Mouse (Mus musculus) midbrain, embryonic 10.5 days (tissue): ENCODE measurements around the gene Ubqln4. TPM values are rescaled to one million over a fixed set of nuclear protein-coding genes. Genes with fewer than 3 reads are reported as not detected.
A peak's percentile ranks its signal among the peaks of the same experiment; 100 is the strongest.

ENCODE experiments used
- DNase-seq: peaks from one replicate; pipeline ENCODE4 v3.0.0-alpha.2; 2017; ENCODE audit warnings: low spot score
- H3K27ac ChIP-seq: fragments of 300-500 bp; sonication (generic); replicated peaks from 2 replicates; pipeline ENCODE4 v1.5.1; 2016; ENCODE audit warnings: mild to moderate bottlenecking
- H3K27me3 ChIP-seq: fragments of 300-500 bp; sonication (generic); 2 replicates; pipeline ENCODE4 v1.6.1; 2016; ENCODE audit warnings: low read depth, mild to moderate bottlenecking; ENCODE audit not compliant: poor library complexity, severe bottlenecking
- H3K36me3 ChIP-seq: fragments of 300-500 bp; sonication (generic); 2 replicates; pipeline ENCODE4 v1.6.1; 2016; ENCODE audit warnings: mild to moderate bottlenecking, moderate library complexity
- H3K4me1 ChIP-seq: fragments of 300-500 bp; sonication (generic); 2 replicates; pipeline ENCODE4 v1.6.1; 2016
- H3K4me3 ChIP-seq: fragments of 300-500 bp; sonication (generic); 2 replicates; pipeline ENCODE4 v1.5.1; 2016; ENCODE audit warnings: mild to moderate bottlenecking, moderate library complexity
- H3K9me3 ChIP-seq: fragments of 300-500 bp; sonication (generic); replicated peaks from 2 replicates; pipeline ENCODE4 v1.6.1; 2016; ENCODE audit warnings: mild to moderate bottlenecking
- WGBS: fragments of 180-500 bp; shearing (Covaris S2); methylation state at CpG from one replicate; pipeline ENCODE4 v1.1.7; 2016; 5-methylcytosine and 5-hydroxymethylcytosine counted together
- polyA plus RNA-seq: library from polyadenylated mRNA; unstranded; fragments of >200 nt; fragmentation: Nextera tagmentation; extraction: Ambion mirVana; gene quantifications from 2 replicates; pipeline ENCODE4 v1.2.1, GENCODE M21; 2016

The Ubqln4 gene
- polyA plus RNA-seq, 1 experiment from 2014 or later, result 71.1 TPM

DNA sequence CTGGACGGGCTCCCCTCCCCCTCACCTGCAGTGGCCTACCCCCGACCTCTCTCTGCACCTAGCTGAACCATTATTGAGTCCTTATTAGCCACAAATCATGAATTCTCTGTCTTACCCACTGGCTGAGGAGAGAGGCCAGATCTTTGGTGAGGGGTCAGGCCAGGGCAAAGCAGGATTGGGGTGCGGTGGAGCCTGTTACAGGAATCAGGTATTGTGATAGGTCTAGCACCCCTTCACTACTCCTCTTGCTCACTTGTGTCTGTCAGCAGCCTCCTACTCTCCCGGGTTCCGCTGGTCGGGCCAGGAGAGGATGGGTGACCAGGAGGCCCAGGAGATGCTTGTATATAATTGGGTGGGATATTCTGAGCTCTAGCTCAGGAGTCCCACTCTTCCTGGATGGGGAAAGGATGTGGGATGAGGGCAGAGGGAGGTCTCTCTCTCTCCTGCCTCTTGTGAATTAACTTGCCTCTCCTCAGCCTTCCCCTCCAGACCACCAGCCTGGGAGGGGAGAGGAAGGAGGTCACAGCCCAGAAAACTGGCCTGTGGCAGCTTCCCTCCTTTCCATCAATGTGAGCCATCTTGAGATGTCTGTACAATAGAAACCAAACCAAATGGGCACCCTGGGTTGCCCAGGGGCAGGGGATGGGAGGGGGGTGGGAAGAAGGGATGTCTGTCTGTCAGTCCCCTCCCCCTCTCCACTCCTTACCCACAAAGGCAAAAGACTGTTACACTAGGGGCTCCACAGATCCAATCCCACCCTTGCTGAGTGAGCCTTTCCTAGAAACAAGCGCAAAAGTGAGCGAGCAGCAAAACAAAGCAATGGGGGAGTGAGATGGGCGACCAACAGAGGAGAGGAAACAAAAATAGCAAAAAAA, 15.1 kb upstream of the Ubqln4 start:
- Histone ChIP-seq H3K9me3 (no peaks in the 10 kb centered on the region), H3K36me3 (peaks cover 69% of the 10 kb centered on the region), H3K4me3 (peak overlapping the region; percentile 87), H3K4me1 (peaks cover 94% of the 10 kb centered on the region), H3K27me3 (no peaks in the 10 kb centered on the region), H3K27ac (peak overlapping the region; percentile 100)
- peak; percentile 70 for DNase-seq
- WGBS, result 18% methylated on average over 9 of the region's 9 CpGs

DNA sequence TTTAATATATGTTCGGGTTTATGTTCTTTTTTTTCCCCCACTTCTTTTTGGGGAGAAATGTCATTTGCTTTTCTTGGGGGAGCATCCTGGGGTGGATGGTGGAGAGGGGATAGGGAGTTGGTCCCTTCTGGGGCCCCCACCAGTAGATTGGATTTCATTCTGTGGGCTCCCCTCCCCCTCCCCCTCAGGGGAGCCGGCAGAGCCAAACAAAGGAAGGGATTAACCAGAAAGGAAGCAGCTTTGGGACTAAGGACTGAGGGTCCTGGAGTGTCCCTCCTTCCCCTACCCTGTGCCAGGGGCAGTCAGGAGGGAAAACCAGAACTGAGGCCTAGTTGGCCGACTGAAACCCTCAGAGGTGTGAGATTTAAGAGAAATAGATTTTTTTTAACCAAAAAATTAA, 14.2 kb upstream of the Ubqln4 start:
- Histone ChIP-seq H3K4me1 (peaks cover 86% of the 10 kb centered on the region), H3K27me3 (no peaks in the 10 kb centered on the region)

DNA sequence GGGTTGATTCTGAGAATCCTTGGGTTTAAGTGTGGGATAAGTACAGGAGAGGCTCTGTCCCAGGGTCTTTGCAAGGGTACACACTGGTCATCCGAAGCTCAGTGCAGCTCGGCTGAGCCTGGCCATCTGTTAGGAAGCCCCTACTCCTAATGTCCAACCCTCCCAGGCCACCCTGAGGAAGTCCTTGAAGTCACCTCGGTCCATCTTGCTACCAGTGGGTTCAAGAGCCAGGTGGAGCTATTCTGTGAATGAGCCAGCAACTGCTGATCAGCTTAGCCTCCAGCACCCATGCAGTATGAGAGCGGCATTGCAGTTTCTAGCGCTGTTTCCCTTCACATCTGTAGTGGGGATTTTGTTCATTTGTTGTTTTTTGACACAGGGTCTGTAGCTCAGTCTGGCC, 13.5 kb upstream of the Ubqln4 start:
- Histone ChIP-seq H3K36me3 (peaks cover 59% of the 10 kb centered on the region), H3K9me3 (no peaks in the 10 kb centered on the region), H3K4me3 (peak overlapping the region; percentile 87; the same call in 1 of the 2 replicates), H3K27ac (peak overlapping the region; percentile 100), H3K4me1 (peaks cover 82% of the 10 kb centered on the region), H3K27me3 (no peaks in the 10 kb centered on the region)
- DNase-seq, result no peak
- 50% methylated on average over 5 of the region's 5 CpGs for WGBS

More for the DNA sequence above, 14.2 kb upstream of the Ubqln4 start:
- H3K36me3 ChIP-seq, result peaks cover 66% of the 10 kb centered on the region
- no peaks in the 10 kb centered on the region for H3K9me3 ChIP-seq
- peak overlapping the region; percentile 100 for H3K27ac ChIP-seq
- 2% methylated on average over 3 of the region's 3 CpGs for WGBS
- peak; percentile 80 for DNase-seq
- H3K4me3 ChIP-seq, result peak overlapping the region; percentile 87

DNA sequence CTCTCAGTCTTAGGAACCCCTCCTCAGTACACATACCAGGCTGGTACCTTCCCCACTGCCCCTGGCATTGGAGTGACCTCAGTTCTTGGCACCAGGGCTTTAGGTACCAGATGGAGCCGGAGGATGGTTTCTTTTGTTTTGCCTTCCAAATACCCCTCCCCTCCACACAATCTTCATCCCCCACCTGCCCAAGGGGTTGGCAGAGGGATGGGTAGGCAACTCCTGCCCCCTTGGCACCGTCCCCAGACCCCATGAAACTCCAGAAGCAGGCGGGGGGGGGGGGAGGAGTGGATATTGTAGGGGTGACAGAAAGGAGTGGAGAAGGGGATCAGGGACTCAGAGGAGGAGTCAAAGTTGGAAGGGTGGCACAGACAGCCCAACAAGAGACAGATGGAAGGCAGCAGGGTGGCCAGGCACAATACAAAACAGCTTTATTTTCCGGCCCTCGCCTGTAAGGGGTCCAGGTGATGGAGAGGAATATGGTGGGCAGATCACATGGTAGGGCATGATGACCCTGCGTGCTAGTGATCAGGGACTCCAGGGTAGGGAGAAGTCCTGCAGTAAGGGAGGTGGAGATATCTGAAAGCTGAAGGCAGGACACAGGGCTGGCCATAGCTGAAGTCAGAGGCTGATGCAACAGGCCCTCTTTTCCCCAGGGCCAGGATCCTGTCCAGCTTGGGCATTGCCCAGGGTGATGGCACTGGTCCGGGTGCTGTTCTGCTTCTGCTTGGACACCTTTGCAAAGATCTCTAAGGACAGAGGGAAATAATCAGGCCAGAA, 11.7 kb upstream of the Ubqln4 start:
- H3K4me3 ChIP-seq, result no peak overlapping the region; the same call in 1 of the 2 replicates
- H3K36me3 ChIP-seq, result peaks cover 42% of the 10 kb centered on the region

DNA sequence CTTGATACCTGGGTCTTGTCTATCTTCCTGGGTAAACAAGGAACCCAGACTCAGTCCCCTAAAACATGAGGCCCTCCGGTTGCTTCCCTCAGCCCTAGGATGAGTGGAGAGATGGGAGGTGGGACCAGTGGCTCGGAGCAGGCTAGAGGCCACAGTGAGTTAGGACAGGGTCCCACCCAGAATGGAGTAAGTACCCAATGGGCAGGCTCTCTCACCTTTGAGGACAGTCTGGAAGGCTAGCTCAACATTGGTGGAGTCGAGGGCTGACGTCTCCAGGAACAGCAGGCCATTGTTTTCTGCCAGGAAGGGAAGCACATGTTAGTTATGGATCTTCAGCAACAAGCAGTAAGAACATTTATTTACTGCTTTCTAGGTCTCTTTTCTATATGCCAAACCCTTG, 11.1 kb upstream of the Ubqln4 start:
- Histone ChIP-seq H3K4me1 (peaks cover 61% of the 10 kb centered on the region), H3K27me3 (no peaks in the 10 kb centered on the region), H3K27ac (no peak overlapping the region), H3K9me3 (no peaks in the 10 kb centered on the region), H3K36me3 (peaks cover 35% of the 10 kb centered on the region), H3K4me3 (no peak overlapping the region)
- 73% methylated on average over 4 of the region's 4 CpGs for WGBS
- DNase-seq, result no peak

More for the DNA sequence above, 11.7 kb upstream of the Ubqln4 start:
- Histone ChIP-seq H3K9me3 (no peaks in the 10 kb centered on the region), H3K27me3 (no peaks in the 10 kb centered on the region), H3K4me1 (peaks cover 68% of the 10 kb centered on the region), H3K27ac (peak overlapping the region; percentile 7; the same call in 1 of the 2 replicates)
- no peak for DNase-seq
- 79% methylated on average over 7 of the region's 7 CpGs for WGBS

DNA sequence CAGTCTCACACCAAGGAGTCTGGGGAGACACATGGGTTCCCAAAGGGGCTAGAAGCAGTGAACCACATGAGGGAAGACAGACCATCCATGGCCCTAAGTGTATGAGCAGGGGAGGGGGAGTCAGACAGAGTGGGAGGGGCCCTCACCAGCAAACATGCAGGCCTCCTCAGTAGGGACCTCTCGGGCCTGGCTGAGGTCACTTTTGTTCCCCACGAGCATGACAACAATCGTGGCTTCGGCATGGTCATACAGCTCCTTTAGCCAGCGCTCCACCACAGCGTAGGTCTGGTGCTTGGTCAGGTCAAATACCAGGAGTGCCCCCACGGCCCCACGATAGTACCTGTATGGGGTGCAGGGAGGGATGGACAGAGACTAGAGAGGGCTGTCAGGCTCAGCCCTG, 10.4 kb upstream of the Ubqln4 start:
- Histone ChIP-seq H3K9me3 (no peaks in the 10 kb centered on the region), H3K4me1 (peaks cover 54% of the 10 kb centered on the region), H3K27ac (no peak overlapping the region), H3K4me3 (no peak overlapping the region), H3K27me3 (no peaks in the 10 kb centered on the region), H3K36me3 (peaks cover 28% of the 10 kb centered on the region)
- no peak for DNase-seq
- 83% methylated on average over 8 of the region's 8 CpGs for WGBS

DNA sequence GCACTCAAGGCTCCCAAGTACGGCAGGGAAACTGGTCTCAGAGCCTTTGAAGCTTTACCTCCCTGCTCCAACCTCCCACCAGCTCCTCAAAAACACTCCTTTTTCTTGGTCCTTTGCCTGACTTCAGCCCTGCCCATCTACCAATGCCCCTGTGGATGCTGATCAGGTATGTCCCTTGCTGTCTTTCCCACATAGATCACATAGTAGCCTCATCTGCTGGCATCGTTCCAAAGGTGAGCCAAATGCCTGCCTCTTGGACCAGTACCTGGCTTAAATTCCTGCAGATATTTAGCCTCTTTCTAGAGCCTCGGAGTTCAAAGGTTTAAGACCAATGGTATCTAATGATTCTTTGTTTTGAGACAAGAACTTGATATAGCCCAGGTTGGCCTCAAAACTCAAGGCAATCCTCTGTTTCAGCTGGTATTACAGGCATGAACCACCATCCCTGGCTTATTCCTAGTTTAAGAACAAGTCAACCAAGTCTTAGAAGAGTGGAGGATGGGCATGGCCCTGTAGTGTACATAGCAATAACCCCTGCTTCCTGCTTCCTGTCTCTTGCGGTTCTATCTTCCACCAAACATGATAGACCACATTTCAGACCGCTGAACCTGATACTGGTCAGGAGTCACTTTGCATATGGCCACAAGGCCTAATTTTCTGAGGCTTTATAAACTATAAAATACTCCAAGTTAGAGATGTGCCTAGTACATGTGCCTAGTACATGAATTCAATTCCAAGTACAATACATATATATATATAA, 9.7 kb upstream of the Ubqln4 start:
- H3K4me1 ChIP-seq, result peaks cover 48% of the 10 kb centered on the region
- H3K9me3 ChIP-seq, result no peaks in the 10 kb centered on the region
- H3K27me3 ChIP-seq, result no peaks in the 10 kb centered on the region
- H3K4me3 ChIP-seq, result no peak overlapping the region
- DNase-seq, result no peak
- 78% methylated on average over 5 of the region's 5 CpGs for WGBS
- peaks cover 22% of the 10 kb centered on the region for H3K36me3 ChIP-seq
- no peak overlapping the region for H3K27ac ChIP-seq

DNA sequence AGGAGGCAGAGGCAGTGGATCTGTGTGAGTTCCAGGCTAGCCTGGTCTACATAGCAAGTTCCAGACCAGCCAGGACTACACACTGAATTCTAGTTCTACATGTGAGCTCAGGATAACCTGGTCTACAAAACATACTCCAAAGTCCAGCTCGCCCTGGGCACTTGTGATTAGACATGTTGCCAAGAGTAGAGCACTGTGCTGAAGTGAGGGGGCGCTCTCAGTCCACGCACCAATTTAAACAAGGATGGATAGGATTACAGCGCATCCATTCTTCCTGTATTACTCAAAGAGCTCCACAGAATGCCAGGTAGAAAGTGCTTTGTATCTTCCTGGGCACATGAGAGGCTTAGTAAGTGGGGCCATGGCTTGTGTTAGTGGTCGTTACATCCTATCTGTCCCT, 9.0 kb upstream of the Ubqln4 start:
- Histone ChIP-seq H3K9me3 (no peaks in the 10 kb centered on the region), H3K27ac (no peak overlapping the region), H3K4me1 (peaks cover 42% of the 10 kb centered on the region), H3K27me3 (no peaks in the 10 kb centered on the region), H3K36me3 (peaks cover 21% of the 10 kb centered on the region), H3K4me3 (no peak overlapping the region)
- 33% methylated on average over 5 of the region's 5 CpGs for WGBS
- DNase-seq, result no peak

DNA sequence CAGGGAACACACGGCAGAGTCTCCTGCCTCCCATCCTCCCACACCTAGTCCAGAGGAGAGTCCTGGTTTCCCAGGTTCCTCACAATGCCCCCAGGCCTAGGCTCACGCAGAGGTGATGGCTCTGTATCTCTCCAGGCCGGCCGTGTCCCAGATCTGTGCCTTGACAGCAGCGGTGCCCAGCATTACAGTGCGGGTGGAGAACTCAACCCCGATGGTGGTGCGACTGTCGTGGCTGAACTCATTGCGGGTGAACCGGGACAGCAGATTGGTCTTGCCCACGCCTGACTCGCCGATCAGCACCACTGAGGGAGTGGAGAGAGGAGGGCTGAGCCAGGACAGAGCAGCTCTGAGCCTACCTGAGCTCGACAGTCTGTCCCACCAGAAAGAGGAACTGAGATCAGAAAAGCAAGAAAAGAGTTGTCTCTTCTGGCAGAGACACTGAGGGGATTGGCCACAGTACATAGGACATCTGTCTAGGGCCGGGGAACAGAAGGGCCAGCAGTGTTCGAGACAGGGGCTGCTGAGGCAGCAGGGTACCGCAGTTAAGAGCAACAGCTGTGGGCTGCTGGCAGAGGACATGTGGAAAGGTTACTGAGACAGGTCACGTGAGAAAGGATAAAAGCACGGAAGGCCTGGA, 8.5 kb upstream of the Ubqln4 start:
- Histone ChIP-seq H3K27ac (0 out of 2 replicates have a peak overlapping the region, but pooled peaks have one; percentile 14), H3K4me1 (peaks cover 40% of the 10 kb centered on the region), H3K9me3 (no peaks in the 10 kb centered on the region), H3K36me3 (peaks cover 18% of the 10 kb centered on the region), H3K27me3 (no peaks in the 10 kb centered on the region), H3K4me3 (no peak overlapping the region)
- no peak for DNase-seq
- 70% methylated on average over 20 of the region's 20 CpGs for WGBS

DNA sequence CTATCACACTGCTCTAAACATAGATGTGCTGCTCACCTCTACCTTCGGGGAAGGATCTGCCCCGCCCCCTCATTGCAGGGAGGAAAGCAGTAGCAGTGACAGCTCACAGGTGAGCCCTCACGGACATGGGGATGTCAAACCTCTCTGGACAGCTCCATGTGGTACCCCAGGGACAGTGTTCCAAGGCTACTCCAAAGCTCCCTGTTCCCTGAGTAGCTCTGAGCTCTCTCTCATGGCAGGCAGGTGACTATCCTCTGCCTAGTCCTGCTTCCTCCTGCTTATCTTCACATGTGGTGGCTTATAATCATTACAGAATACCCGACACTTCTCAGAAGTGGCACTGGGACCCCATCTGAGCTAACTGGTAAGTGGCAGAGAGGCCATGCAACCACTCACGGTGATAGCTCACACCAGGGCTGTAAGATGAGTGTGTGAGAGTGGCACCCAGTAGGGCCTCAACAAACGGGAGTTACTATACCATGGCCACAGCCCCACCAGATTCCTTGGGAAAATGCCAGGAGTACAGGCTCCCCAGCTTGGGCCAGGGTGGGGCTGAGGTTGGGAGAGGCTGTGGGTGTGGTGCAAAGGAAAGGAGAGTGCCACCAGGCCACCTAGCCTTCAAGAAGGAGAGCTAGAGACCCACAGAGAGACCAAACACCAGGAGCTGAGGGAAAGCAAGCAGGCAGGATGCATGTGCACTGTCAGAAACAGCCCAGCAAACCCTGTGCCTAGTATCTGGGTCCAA, 6.7 kb upstream of the Ubqln4 start:
- no peaks in the 10 kb centered on the region; the same call in 1 of the 2 replicates for H3K36me3 ChIP-seq
- DNase-seq, result no peak
- H3K27ac ChIP-seq, result no peak overlapping the region
- peaks cover 35% of the 10 kb centered on the region for H3K4me1 ChIP-seq
- H3K4me3 ChIP-seq, result no peak overlapping the region
- no peaks in the 10 kb centered on the region for H3K27me3 ChIP-seq
- no peaks in the 10 kb centered on the region for H3K9me3 ChIP-seq
- WGBS, result 87% methylated on average over 6 of the region's 6 CpGs

DNA sequence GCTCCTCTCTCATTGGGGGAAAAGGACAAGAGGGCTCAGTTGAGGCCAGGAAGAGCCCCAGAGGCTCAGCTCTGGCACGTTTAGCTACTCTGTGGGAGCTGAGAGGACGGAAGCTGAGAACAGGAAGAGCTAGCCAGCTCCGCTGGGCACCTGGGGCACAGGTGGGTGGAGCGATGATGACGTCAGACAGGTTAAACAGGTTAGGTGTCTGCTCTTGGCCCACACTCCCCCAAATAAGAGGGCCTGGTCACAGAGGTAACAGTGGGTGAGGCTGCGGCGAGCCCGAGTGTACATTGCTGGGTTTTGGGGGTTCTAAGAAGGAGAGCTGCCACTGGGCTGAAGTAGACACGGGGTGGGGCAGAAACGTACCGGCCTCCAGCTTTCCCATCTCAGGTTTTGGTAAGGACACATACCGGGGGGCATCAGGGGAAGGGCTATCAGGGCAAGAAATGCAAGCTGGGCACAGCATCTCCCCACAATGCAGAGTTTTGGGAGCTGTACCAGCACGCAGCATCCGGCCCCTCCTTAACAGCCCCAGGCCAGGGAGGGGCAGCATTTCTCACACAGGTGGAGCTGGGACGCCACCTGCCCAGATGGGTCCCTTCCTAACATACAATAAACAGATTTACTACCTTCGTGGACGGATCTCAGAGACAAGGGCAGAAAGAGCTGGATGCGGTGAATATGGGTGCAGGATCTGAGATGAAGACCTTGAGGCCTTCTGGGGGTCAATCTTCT, 5.2 kb upstream of the Ubqln4 start, which contains the start of gene Rab25:
Rab25 (minus strand) TSS at position 121 of the 738 bp plus-strand sequence.
- no peaks in the 10 kb centered on the region for H3K36me3 ChIP-seq
- peaks cover 37% of the 10 kb centered on the region for H3K4me1 ChIP-seq
- H3K27ac ChIP-seq, result no peak within 1 kb of the TSS
- 49% methylated on average over 18 of the region's 18 CpGs for WGBS
- no peak for DNase-seq
- no peak within 1 kb of the TSS for H3K4me3 ChIP-seq
- H3K27me3 ChIP-seq, result no peaks in the 10 kb centered on the region
- H3K9me3 ChIP-seq, result no peaks in the 10 kb centered on the region
